Mouse (Mus musculus) 3134 (cell line): ENCODE measurements around the gene Prss30.

Experiments used
- DNase-seq: peaks from one replicate; pipeline ENCODE4 v3.0.0-alpha.2; 2011; ENCODE audit warnings: low spot score; ENCODE audit not compliant: insufficient read length; ENCODE audit errors: extremely low read depth

Prss30 gene

DNA sequence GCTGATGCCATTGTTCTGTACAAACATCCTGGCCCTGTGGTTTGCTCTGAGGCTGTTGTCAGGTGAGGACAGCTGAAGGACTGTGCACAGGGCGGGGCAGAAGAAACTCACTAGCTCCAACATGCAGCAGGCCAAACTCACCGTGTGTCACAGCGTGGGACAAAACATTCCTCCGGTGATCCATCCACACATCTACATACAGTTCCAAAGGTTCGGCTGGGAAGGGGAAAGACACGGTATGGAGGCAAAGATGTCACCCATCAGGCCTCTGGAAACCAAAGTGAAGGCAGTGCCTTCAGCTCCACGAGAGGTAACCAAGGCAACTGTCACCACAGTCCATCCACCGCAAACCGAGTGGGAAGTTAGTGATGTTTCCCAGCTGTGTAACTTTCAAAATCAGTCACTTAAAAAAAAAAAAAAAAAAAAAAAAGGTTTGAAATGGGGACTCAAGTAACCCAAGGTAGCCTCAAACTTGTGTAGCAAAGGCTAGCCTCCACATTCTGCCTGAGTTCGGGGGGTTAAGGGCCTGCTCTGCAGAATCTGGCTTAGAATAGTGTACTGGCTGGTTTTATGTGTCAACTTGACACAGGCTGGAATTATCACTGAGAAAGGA is at the start of gene Prss30:
Gene Prss30, minus strand, starts transcription at position 270 of the 613 bp plus-strand sequence.
- no peak for DNase-seq

DNA sequence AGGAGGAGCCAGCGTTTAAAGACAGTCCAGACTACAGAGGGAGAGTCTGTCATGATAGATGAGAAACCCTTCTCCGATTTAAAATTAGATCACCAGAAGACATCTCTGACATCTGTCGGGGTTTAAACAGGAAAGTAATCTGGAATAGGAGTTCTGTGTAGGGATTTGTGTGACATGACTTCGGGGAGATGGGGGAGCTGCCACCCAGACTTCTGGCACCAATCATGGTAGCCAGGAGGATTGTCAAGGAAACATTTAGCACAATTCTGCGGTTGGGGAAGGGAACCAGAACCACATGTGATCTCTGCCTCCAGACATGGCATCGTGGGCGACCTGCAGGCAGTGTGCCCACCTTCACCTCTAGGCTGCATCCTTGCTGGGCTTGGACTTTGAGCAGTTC is 49.1 kb upstream of the Prss30 start:
- DNase-seq, result no peak

DNA sequence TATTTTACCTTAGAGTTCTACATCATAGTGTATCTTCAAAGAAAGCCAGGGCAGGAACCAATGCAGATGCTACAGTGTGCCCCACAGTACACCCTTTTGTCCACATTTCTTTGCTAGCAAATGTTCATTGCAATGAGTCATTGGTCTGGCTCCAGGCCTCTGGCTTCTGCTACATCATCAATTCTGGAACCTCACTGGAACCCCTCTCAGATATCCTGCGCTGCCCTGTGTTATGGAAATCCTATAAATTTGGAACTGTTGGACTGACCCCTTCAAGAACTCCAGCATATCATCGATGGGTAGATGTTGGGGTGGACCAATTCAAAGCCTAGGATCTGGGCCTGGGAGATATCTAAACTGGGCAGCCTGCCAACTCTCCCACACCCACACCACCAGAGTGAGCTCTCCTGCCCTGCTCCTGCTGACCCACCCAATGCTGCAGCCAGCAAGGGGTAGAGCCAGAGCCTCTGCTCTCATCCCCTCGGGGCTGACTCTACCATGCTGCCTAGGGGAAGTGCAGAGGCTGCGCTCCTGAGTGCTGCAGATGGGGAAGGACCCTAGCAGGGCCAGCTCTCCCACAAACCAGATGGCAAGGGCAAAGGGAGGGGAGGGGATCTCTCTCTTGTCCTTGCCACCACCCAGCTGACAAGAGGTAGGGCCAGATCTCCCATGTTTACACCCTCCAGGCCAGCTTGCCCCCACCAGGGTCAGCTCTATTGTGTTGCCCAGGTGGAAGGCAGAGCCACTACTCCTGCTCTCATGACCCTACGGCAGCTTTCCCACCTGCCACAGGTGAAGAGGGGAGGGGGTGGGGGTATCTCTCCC is 41.2 kb upstream of the Prss30 start:
- DNase-seq, result no peak

DNA sequence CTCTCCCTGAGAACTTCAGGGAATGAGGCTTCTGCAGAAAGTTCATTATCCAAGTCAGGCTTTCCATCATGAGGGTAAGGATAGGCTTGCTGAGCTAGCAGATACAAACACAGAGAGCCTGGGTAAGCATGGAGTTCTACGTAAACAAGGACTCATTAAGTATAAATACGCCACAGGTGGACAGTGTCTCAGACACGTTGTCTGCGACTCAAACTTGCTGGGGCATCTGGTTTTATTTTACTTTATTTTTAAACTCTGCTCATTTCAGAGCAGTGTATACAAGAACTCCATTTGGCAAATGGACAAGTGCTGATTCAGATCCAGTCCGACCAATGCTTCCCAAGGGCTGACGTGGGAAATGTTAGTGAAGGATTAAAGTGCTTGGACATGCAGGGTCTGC is 40.3 kb upstream of the Prss30 start:
- no peak for DNase-seq

DNA sequence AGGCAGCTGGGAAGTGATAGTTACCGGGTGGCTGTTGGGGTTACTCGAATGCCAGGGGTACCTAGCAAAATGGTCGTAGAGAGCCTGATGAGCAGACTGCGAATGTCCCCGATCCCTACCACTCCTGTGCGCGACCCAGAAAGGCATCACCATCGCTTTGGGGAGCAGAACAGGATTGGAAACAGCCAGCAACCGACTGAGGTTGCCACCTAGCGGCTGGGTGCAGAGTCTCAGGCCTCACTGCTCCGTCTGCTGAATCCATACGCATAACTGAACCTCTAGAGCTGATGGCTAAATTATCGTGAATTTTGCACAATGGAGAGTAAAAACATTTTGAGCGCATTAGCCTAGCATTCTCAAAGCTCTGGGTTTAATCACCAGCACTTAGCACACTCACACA is 35.4 kb upstream of the Prss30 start:
- DNase-seq, result no peak

DNA sequence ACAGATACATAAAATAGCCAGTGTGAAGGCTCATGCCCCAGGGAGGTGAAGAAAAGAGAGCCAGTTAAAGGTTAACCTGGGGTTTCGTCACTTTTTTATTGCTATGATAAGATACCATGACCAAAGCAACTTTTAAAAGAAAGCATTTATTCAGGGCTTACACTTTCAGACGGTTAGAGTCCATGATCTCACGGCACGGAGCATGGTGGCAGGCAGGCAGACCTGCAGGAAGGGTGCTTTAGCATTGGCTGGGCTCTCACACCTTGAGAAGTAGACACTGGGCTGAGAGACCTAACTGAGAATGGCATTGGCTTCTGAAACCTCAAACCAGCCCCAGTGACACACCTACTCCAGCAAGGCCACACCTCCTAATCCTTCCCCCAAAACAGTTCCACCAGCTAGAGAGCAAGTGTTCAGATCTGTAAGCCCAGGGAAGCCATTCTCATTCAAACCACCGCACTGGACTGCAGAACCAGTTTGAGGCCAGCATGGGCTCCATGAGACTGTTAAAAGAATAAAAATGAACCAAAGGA is 34.1 kb upstream of the Prss30 start:
- DNase-seq, result no peak

DNA sequence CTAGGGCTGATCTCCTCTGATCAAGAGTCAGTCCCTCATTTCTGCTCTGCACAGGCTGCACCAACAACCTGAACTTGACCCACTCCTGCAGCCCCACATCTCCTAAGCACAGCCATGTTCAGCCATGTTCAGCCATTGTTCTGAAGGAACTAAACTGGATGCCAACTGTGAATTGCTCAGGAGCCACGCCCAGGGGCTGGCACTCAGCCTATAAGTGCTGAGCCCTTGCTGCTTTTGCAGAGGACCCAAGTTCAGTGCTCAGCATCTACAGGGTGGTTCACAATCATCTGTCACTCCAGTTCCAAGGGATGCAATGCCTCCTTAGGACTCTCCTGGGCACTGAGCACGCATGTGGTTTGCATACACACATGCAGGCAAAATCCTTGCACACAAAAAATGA is 32.6 kb upstream of the Prss30 start:
- DNase-seq, result no peak

DNA sequence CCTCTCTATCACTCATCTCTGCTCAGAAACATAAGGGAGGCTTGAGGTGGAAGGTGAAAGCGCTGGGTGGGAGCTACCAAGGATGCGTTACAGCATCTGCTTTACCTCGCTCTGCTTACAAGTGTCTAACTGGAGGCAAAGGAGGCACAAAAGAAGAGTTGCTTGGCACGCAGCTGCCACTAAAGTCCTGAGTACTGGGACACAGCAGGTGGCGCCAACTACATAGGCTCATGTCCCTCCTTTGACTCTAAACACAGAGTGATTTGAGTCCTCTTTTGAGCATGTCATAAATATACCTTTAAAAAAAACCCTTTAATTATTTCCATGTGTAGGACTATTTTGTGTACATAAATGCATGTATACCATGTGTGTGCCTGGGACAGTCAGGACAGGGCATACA is 29.3 kb upstream of the Prss30 start:
- DNase-seq, result no peak

DNA sequence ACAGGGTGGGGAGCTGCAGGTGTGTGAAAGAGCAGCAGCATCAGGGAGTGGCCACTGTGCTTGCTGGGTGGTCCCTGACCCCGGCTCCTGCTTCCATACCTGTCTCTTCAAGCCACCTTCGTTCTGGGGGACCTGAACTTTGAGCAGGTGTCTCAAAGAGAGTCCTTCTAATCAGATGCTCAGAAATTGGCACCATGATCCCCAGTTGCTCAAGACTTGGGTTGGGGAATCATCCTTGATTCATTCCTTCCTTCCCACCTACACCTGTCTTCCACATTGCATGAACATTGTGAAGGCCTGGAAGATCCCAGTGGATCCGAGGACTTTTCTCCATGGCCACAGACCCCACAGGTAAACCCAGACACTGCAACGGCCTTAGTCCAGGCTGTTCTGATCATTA is 27.7 kb upstream of the Prss30 start:
- DNase-seq, result no peak

DNA sequence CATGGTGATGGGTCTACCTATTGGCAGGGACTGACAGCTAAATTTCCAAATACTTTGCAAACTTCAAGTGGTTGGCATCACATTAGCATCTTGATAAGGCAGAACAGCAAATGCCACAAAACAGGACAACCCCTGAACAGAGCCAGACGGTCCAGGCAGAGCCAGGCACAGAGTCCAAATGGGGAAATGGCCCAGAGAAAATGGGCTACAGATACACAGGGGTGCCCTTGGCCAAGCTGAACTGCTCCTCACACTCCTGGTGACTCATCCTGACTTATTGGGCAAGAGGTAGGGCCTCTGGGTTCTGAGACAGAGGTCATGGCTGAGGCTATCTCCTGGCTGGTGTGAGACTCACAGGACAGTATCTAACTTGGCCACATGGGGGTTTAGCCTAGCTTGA is 27.0 kb upstream of the Prss30 start:
- peak; percentile 32 for DNase-seq

DNA sequence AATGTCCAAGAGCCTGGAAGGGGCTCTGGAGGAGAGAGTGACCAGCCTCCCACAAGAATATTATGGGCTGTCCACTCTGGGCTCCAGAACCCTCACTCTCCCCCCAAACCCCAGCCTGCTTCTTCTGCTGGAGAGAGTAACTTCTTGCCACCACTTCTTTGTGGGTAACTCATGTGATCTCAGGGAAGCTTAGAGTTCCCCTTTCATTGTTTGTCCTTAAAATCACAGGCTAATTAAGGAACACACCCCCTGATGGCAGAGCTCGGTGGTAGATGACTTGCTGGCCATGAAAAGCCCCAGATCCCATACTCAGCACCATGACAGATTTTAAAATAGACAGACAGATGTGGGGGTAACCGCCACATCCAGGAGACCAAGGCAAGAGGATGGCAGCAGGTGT is 26.6 kb upstream of the Prss30 start:
- no peak for DNase-seq

DNA sequence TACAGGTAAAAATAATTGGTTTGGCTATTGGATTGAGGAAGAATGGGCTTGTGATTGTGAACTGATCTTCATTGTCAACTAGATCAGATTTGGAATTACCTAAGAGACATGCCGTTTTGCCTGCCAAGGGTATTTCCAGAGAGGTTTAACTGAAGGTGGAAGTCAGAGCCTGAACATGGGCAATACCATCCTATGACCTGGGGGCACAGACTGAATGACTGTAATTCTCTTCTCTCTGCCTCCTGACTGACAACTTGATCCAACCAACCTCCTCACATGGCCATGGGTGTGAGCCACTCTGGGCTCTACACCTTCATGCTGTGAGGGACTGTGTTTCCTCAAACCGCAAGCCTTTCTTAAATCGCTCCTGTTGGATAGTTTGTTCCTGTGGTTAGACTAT is 24.7 kb upstream of the Prss30 start:
- no peak for DNase-seq

DNA sequence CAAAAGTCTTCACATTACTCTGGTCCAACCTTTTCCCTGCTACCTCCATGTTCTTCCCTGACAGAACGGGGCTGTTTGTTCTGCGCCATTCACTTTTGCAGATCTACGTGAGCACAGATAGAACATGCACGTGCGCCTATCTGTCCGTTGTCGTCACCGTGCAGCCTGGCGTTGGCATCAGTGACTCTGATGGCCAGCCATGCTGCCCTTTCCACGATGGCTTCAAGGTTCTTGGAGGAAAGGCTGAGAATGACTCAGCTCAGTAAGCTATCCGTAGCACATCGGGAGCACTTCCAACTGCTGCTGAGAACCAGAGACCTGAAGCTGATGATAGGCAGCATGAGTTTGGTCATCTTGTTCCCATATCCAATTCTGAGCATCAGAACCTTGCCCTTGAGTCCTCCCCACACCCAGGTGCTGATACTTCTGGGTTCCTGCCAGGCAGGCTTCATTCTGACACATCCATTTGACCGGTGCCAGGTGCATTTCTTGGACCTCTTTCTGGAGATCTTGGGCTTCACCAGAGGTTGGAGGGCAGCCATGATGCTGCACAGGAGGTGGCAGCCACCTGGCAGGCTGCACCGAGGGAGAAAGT is 23.8 kb upstream of the Prss30 start:
- no peak for DNase-seq

DNA sequence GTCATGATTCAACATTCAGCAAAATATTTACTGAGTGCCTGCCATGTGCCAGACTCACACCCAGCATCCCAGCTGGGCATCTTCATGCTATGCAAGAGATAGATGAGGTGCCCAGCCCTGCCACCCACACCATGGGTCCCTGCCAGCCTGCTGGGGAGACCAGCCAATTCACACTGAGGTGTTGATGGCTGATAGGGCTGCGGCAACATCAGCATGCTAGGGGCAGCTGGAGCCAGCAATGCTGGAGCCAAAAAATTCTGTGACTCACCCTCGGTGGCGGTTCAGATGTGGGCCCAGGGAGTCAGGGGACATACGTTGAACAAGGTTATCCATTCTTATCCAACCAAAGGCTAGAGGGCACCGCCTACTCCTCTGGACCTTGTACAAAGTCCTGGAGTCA is 20.0 kb upstream of the Prss30 start:
- peak; percentile 95 for DNase-seq

DNA sequence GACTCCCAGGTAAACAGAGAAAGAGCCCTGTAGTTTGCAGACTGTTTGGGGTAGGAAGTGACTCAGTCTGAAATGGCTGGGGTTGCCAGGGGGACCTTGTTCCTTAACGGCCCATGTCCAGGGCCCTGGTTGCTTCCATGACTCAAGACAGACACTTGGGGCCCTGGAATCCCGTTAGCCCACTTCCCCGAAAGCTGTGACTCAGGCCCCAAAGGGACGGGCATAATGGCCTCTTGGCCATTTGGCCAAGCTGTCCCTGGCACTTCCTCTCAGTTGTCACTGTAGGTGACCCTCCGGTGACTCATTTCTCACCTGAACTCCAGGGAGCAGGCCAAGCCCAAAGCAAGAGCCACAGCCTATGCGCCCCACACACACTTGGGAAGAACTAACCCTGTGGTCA is 18.0 kb upstream of the Prss30 start:
- DNase-seq, result peak; percentile 72

DNA sequence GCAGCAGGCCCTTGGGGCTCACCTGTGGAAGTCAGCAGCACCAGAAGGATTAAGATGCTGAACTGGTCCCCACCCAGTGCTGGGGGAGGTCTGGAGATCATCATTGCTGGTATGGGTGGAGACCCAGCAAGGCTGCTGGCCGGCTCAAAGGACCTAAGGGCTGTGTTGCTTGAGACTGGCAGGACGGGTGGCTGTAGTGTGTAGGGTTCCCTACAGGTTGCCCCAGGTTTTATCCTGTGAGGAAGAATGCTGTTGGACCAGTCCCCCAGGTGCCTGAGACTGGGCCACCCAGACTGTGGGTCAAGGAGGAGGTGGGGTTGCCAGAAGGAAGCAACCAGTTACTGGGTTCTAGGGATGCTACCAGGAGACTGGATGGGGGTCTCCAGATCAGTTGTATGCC is 17.5 kb upstream of the Prss30 start, which contains the start of gene Prss22:
Gene Prss22, minus strand, starts transcription at position 200 of the 400 bp plus-strand sequence.
- no peak for DNase-seq

DNA sequence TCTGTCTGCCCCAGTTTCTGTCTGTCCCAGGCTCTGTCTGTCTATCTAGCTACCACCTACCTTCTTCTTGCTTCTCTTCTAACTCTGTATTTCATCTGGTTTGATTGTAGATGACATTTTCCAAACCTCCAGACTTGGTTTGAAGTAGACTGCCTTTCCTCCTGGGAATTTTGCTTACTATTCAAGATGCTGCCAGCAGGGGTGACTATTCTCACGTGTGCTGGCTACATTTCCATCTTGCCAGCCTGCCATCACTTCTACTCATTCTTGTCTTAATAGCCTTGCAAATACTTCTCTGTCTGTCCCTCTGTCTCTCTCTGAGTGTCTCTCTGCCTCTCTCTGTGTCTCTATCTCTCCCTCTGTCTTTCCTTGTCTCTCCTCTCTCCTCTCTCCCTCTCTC is 15.1 kb upstream of the Prss30 start:
- no peak for DNase-seq

DNA sequence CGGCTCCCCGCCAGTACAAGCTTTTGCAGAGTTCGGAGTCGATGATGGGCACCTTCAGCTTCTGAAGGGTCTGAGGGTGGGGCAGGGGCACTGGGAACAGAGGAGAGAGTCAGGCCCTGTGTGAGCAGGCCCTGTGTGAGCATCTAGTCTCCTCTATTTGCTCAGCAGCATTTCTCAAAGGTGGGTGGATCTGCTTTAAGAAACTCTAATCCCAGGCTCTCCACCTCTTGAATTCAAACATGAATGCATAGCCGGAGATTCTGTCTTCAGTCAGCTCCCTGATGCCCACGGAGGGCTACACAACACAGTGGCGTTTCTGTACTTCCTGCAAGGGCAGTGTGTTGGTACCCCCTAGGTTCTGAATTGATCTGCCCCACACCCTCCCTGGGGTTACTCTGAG is 14.3 kb upstream of the Prss30 start:
- no peak for DNase-seq

DNA sequence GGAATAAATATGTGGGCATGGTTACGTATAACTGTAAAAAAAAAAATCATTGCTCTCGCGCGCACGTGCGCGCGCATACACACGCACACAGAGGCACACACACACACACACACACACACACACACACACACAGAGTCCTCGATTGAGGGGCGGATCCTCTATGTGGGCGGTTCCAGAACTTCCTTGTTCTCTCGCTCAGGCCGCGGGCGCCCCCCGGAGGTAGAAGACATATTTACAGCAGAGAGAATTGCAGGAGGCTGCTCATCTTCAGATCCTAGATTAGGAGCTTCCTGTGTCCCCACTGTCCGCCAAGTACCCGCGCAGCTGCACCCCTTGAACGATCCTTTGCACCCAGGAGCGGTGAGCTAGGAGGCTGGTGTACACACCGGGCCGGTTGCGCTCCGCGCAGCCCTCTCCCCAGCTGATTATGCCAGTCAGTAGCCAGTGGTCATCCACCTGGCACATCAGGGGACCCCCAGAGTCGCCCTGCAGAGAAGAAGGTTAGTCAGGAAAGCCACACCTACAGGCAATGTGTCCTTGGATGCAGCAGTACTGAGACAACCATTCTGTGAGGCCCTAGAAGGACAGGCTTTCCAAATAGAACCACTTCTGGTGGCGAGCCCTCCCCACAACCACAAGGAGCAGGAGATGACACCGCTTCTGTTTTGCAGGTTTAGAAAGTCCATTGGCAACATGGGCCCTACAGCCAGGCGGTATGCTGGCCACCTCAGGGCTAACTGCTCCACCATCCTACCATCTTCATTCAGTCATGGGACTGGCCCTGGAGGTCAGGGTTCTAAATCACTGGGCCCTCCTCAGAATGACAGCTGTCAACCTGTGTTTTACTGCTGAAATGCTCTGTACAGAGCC is 13.4 kb upstream of the Prss30 start:
- DNase-seq, result peak; percentile 54

DNA sequence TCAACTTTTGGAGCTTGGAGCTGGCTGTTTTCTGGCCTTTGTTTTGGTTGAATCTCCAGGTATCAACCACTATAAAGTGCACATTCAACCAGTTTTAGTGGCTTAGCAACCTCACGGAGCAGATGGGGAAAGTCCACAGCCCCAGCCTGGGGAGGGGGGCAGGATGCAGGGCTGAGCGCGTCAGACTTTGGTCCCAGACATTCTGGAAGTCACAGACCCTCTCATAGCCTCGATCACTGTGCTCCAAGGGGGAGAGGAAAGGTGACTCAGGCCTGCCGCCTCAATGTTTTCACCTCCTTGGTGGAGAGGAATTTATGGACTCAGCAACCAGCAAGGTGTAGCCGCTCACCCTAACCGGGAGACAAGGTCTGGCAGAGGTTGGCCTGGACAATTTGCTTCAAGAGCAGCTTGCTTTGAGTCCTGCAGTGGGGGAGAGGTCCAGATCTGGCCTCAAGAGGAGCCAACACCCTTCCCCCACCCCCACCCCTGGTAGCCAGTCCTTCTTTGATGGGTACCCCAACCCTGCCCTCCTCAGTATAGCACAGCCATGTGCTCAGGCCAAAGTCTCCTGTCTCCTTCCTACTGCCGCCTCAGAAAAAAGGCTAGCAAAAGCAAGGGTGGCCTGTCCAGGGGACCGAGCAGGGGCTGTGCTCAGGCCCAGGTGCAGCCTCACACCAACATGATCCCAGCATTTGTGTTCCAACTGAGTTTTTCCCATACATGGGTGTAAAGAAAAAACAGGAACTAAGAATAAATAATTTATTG is 12.6 kb upstream of the Prss30 start:
- no peak for DNase-seq
